Mouse (Mus musculus) MEL (cell line): ENCODE data around the gene Gm49322. TPM values are rescaled to one million over a fixed set of nuclear protein-coding genes. Genes with fewer than 3 reads are reported as not detected.

Source experiments
- DNase-seq: peaks from one replicate; pipeline ENCODE4 v3.0.0; 2011; ENCODE audit warnings: low read depth, low spot score
- H3K27ac ChIP-seq: 2 replicates; pipeline ENCODE4 v1.5.1; 2012; ENCODE audit warnings: low read depth, mild to moderate bottlenecking, control low read depth, low read length, moderate library complexity; ENCODE audit not compliant: control insufficient read depth
- H3K27me3 ChIP-seq, 2 experiments: fragments of 150-350 bp in 1 of 2; sonication (generic) in 1 of 2; 2 replicates each; pipeline ENCODE4 v1.6.1; 2012; ENCODE audit warnings: low read length in 2 of 2, mild to moderate bottlenecking in 2 of 2, improper control_type of control experiment in 1 of 2, moderate library complexity in 1 of 2; ENCODE audit not compliant: insufficient read depth in 2 of 2, control insufficient read depth in 1 of 2
- H3K36me3 ChIP-seq, 2 experiments: 2 replicates each; pipeline ENCODE4 v1.6.1; 2012 to 2014; ENCODE audit warnings: low read length in 2 of 2, improper control_type of control experiment in 1 of 2, inconsistent platforms in 1 of 2, mild to moderate bottlenecking in 1 of 2; ENCODE audit not compliant: insufficient read depth in 2 of 2, control insufficient read depth in 1 of 2
- H3K4me1 ChIP-seq, 2 experiments: fragments of 150-350 bp in 1 of 2; sonication (generic) in 1 of 2; 2 replicates each; pipeline ENCODE4 v1.6.1; 2012; ENCODE audit warnings: low read length in 2 of 2, improper control_type of control experiment in 1 of 2, mild to moderate bottlenecking in 1 of 2; ENCODE audit not compliant: insufficient read depth in 2 of 2, control insufficient read depth in 1 of 2
- H3K4me3 ChIP-seq, 2 experiments: fragments of 150-350 bp in 1 of 2; sonication (generic) in 1 of 2; 2 replicates each; pipeline ENCODE4 v1.5.1; 2012; ENCODE audit warnings: low read depth in 2 of 2, low read length in 2 of 2, mild to moderate bottlenecking in 2 of 2, moderate library complexity in 2 of 2, control low read depth in 1 of 2, improper control_type of control experiment in 1 of 2; ENCODE audit not compliant: control insufficient read depth in 1 of 2, insufficient read depth in 1 of 2
- H3K79me2 ChIP-seq: 2 replicates; pipeline ENCODE4 v1.6.1; 2012; ENCODE audit warnings: mild to moderate bottlenecking, low read length, moderate library complexity; ENCODE audit not compliant: control insufficient read depth, poor library complexity, insufficient read depth
- H3K9ac ChIP-seq: 2 replicates; pipeline ENCODE4 v1.6.1; 2012; ENCODE audit warnings: low read depth, mild to moderate bottlenecking, control low read depth, low read length, moderate library complexity; ENCODE audit not compliant: control insufficient read depth, poor library complexity, severe bottlenecking
- H3K9me3 ChIP-seq: fragments of 150-350 bp; sonication (generic); replicated peaks from 2 replicates; pipeline ENCODE4 v1.6.1; 2012; ENCODE audit warnings: mild to moderate bottlenecking, low read length, improper control_type of control experiment, moderate library complexity; ENCODE audit not compliant: insufficient read depth
- BHLHE40 ChIP-seq: IDR thresholded peaks from 2 replicates; pipeline ENCODE4 v1.6.1; 2012; ENCODE audit warnings: low read depth, mild to moderate bottlenecking, inconsistent platforms, low read length, improper control_type of control experiment, borderline replicate concordance
- CHD2 ChIP-seq: IDR thresholded peaks from 2 replicates; pipeline ENCODE4 v1.6.1; 2011; ENCODE audit warnings: low read length, improper control_type of control experiment
- CTCF ChIP-seq, 3 experiments: IDR thresholded peaks in 2 of 3; conservative IDR thresholded peaks in 1 of 3; 2 replicates each; pipeline ENCODE4 v1.5.1; 2011 to 2012; ENCODE audit warnings: low read length in 3 of 3, low read depth in 2 of 3, mild to moderate bottlenecking in 2 of 3, improper control_type of control experiment in 1 of 3, inconsistent platforms in 1 of 3, mixed read lengths in 1 of 3, moderate library complexity in 1 of 3; ENCODE audit not compliant: control insufficient read depth in 1 of 3, insufficient read depth in 1 of 3, poor library complexity in 1 of 3, severe bottlenecking in 1 of 3
- ETS1 ChIP-seq: IDR thresholded peaks from 2 replicates; pipeline ENCODE4 v1.6.1; 2012; ENCODE audit warnings: low read depth, mild to moderate bottlenecking, inconsistent platforms, low read length, improper control_type of control experiment, moderate library complexity
- GABPA ChIP-seq: IDR thresholded peaks from 2 replicates; pipeline ENCODE4 v1.6.1; 2012; ENCODE audit warnings: low read depth, mild to moderate bottlenecking, inconsistent platforms, low read length, improper control_type of control experiment, moderate library complexity
- HCFC1 ChIP-seq: IDR thresholded peaks from 2 replicates; pipeline ENCODE4 v1.6.1; 2012; ENCODE audit warnings: low read depth, mild to moderate bottlenecking, inconsistent platforms, low read length, improper control_type of control experiment, moderate library complexity
- MAZ ChIP-seq: IDR thresholded peaks from 2 replicates; pipeline ENCODE4 v1.6.1; 2012; ENCODE audit warnings: low read depth, mild to moderate bottlenecking, inconsistent platforms, low read length, improper control_type of control experiment
- MXI1 ChIP-seq: IDR thresholded peaks from 2 replicates; pipeline ENCODE4 v1.6.1; 2011; ENCODE audit warnings: mild to moderate bottlenecking, low read depth, low read length, improper control_type of control experiment
- MYC ChIP-seq: IDR thresholded peaks from 2 replicates; pipeline ENCODE4 v1.6.1; 2011; ENCODE audit warnings: low read depth, mild to moderate bottlenecking, low read length, improper control_type of control experiment, moderate library complexity
- NELFE ChIP-seq: IDR thresholded peaks from 2 replicates; pipeline ENCODE4 v1.6.1; 2011; ENCODE audit warnings: low read depth, low read length, improper control_type of control experiment
- POLR2A ChIP-seq, 2 experiments: IDR thresholded peaks; 2 replicates each; pipeline ENCODE4 v1.6.1; 2011 to 2012; ENCODE audit warnings: low read length in 2 of 2, mild to moderate bottlenecking in 2 of 2, control low read depth in 1 of 2, improper control_type of control experiment in 1 of 2, low read depth in 1 of 2, moderate library complexity in 1 of 2; ENCODE audit not compliant: control insufficient read depth in 1 of 2, insufficient read depth in 1 of 2, poor library complexity in 1 of 2
- POLR2AphosphoS2 ChIP-seq: IDR thresholded peaks from 2 replicates; pipeline ENCODE4 v1.6.1; 2011; ENCODE audit warnings: low read length, improper control_type of control experiment
- SIN3A ChIP-seq: IDR thresholded peaks from 2 replicates; pipeline ENCODE4 v1.6.1; 2012; ENCODE audit warnings: low read length, improper control_type of control experiment, inconsistent platforms
- SMC3 ChIP-seq: IDR thresholded peaks from 2 replicates; pipeline ENCODE4 v1.6.1; 2011; ENCODE audit warnings: low read depth, low read length, improper control_type of control experiment
- TAL1 ChIP-seq: IDR thresholded peaks from 2 replicates; pipeline ENCODE4 v1.6.1; 2012; ENCODE audit warnings: mild to moderate bottlenecking, inconsistent platforms, low read length, moderate library complexity, mixed read lengths
- USF1 ChIP-seq: IDR thresholded peaks from 2 replicates; pipeline ENCODE4 v1.6.1; 2014; ENCODE audit warnings: low read depth, mild to moderate bottlenecking, inconsistent platforms, low read length, improper control_type of control experiment, moderate library complexity
- ZMIZ1 ChIP-seq: IDR thresholded peaks from 2 replicates; pipeline ENCODE4 v1.6.1; 2012; ENCODE audit warnings: low read depth, mild to moderate bottlenecking, inconsistent platforms, low read length, improper control_type of control experiment, moderate library complexity
- ZNF384 ChIP-seq: IDR thresholded peaks from 2 replicates; pipeline ENCODE4 v1.6.1; 2012; ENCODE audit warnings: low read depth, mild to moderate bottlenecking, inconsistent platforms, low read length, improper control_type of control experiment
- polyA plus RNA-seq, 2 experiments: library from polyadenylated mRNA; stranded (reverse) in 1 of 2; unstranded in 1 of 2; fragments of >175 nt in 1 of 2; fragments of >200 nt in 1 of 2; gene quantifications; 2 replicates each; pipeline versions ENCODE4 v1.2.1 to v1.2.4; 2012; ENCODE audit warnings: low replicate concordance in 2 of 2, low read depth in 1 of 2; ENCODE audit not compliant: insufficient read length in 2 of 2, insufficient read depth in 1 of 2, missing spikeins in 1 of 2
- total RNA-seq: library from RNA; depleted of rRNA; stranded (reverse); fragments of 300-350 nt; gene quantifications from 2 replicates; pipeline ENCODE4 v1.2.3, GENCODE M21; 2012

Gm49322 gene
- total and polyA plus RNA-seq, 3 experiments = 1.8 to 2.1 TPM; not detected in 1

- 0 out of 2 replicates have a peak, but pooled peaks have one; percentile 16 for TF ChIP-seq MXI1
- 0 out of 2 replicates have a peak, but pooled peaks have one; percentile 11 for TF ChIP-seq HCFC1
- TF ChIP-seq CTCF (IDR thresholded peaks at IDR 0.05 in 2 of 3, conservative IDR thresholded peaks at IDR 0.05 in 1 of 3; ENCODE audit: control insufficient read depth in 1 of 3, insufficient read depth in 1 of 3, low read depth in 2 of 3, low read length in 3 of 3, poor library complexity in 1 of 3, severe bottlenecking in 1 of 3) = peak; percentile 88 to 90 (median 88)
- TF ChIP-seq CHD2 = peak; percentile 73; the same call in 1 of the 2 replicates
- TF ChIP-seq GABPA = no peak
- no peak for TF ChIP-seq NELFE
- no peak for TF ChIP-seq MAZ
- 0 out of 2 replicates have a peak, but pooled peaks have one; percentile 35 for TF ChIP-seq ETS1
- TF ChIP-seq SMC3 = peak; percentile 63
- 0 out of 2 replicates have a peak, but pooled peaks have one; percentile 31 for TF ChIP-seq ZNF384
- TF ChIP-seq SIN3A = peak; percentile 19; the same call in 1 of the 2 replicates
- peak; percentile 53; the same call in 1 of the 2 replicates for TF ChIP-seq BHLHE40
- peak; percentile 37; the same call in 1 of the 2 replicates for TF ChIP-seq MYC
- TF ChIP-seq, all 39 proteins: peak for 10
- Histone ChIP-seq H3K27ac (no peak overlapping the region), H3K4me1 (peaks cover 8 to 40% of the 10 kb centered on the region in 2 experiments), H3K27me3 (no peaks in the 10 kb centered on the region), H3K36me3 (peaks cover 0 to 20% of the 10 kb centered on the region in 2 experiments; a peak in 2 of 4 replicates), H3K9me3 (no peaks in the 10 kb centered on the region), H3K79me2 (peaks cover under 1% of the 10 kb centered on the region; the same call in 1 of the 2 replicates), H3K4me3 (no peak overlapping the region), H3K9ac (0 out of 2 replicates have a peak overlapping the region, but pooled peaks have one; percentile 26)
- peak; percentile 84 for DNase-seq
Observed at GRCm38 (mm10) chr10:80661149-80661548, 55.3 kb downstream of the Gm49322 start.

DNA sequence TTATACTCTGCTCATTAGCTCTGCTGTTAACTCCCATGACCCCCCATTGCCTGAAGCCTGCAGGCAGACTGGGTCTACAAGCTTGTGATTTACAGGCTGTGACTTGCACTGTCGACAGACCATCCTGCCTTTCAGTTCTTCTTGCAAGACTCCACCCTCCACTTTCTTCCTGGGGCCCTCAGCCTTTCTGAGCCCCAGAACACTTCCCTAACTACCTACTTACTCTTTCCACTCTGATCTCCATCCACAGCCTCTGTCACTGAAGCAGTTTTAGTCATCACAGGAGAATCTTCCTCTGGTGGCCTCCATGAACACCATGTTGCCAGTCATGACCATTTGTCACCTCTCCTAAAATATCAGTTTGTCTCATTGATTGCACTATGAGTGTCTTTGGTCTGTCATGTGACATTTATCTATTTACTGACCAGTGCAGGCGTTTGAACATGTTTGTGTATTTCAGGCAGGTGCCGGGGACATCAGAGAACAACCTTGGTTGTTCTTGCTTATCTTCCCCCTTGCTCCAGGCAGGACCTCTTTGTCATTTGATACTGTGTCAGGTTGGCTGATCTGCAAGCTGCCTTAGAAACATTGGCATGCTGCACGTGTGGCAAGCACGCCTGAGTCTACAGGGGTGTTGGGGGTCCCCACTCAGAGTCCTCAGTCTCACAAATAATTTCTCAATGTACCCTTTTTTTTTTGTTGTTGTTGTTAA is 57.8 kb downstream of the Gm49322 start:
- H3K79me2 ChIP-seq = no peaks in the 10 kb centered on the region; the same call in 1 of the 2 replicates
- no peaks in the 10 kb centered on the region for H3K9me3 ChIP-seq
- H3K36me3 ChIP-seq = peaks cover 0 to 14% of the 10 kb centered on the region in 2 experiments; a peak in 3 of 4 replicates
- TF ChIP-seq ETS1 (no peak), MYC (peak; percentile 63; the same call in 1 of the 2 replicates), ZMIZ1 (no peak), POLR2AphosphoS2 (no peak), USF1 (peak; percentile 54; the same call in 1 of the 2 replicates), POLR2A (IDR thresholded peaks at IDR 0.05; ENCODE audit: control insufficient read depth in 1 of 2, insufficient read depth in 1 of 2, low read depth in 1 of 2, low read length in 2 of 2, poor library complexity in 1 of 2) (no peak), TAL1 (peak; percentile 33), MXI1 (peak; percentile 83; the same call in 1 of the 2 replicates), BHLHE40 (peak; percentile 71; the same call in 1 of the 2 replicates)
- peak overlapping the region; percentile 50 for H3K27ac ChIP-seq
- no peak overlapping the region for H3K4me3 ChIP-seq
- DNase-seq = peak; percentile 62
- H3K27me3 ChIP-seq = no peaks in the 10 kb centered on the region
- H3K4me1 ChIP-seq = peaks cover 5 to 26% of the 10 kb centered on the region in 2 experiments
- H3K9ac ChIP-seq = peak overlapping the region; percentile 61
